Mouse (Mus musculus) liver, embryonic 15.5 days (tissue): ENCODE results near the gene Gpr174. TPM values are rescaled to one million over a fixed set of nuclear protein-coding genes. Genes with fewer than 3 reads are reported as not detected.
"Not testable (repeated sequence)": the region's sequence is repeated elsewhere in the genome, so short reads cannot be mapped to it uniquely, and the experiment has no call there.

Experiments
- ATAC-seq: fragments of 200-750 bp; cut with Nextera tagmentation; 2 replicates; pipeline ENCODE4 v1.8.0; 2017; ENCODE audit warnings: moderate number of reproducible peaks, mild to moderate bottlenecking, moderate library complexity; ENCODE audit not compliant: insufficient read depth
- H3K27ac ChIP-seq: fragments of 300-500 bp; sonication (generic); replicated peaks from 2 replicates; pipeline ENCODE4 v1.5.1; 2015; ENCODE audit warnings: mild to moderate bottlenecking, inconsistent platforms
- H3K27me3 ChIP-seq: fragments of 300-500 bp; sonication (generic); 2 replicates; pipeline ENCODE4 v1.6.1; 2015; ENCODE audit warnings: mild to moderate bottlenecking, inconsistent platforms
- H3K36me3 ChIP-seq: fragments of 300-500 bp; sonication (generic); replicated peaks from 2 replicates; pipeline ENCODE4 v1.6.1; 2015; ENCODE audit warnings: moderate library complexity, mild to moderate bottlenecking, inconsistent platforms
- H3K4me1 ChIP-seq: fragments of 300-500 bp; sonication (generic); replicated peaks from 2 replicates; pipeline ENCODE4 v1.6.1; 2015; ENCODE audit warnings: inconsistent platforms
- H3K4me2 ChIP-seq: fragments of 300-500 bp; sonication (generic); 2 replicates; pipeline ENCODE4 v1.6.1; 2015; ENCODE audit warnings: moderate library complexity, mild to moderate bottlenecking, inconsistent platforms
- H3K4me3 ChIP-seq: fragments of 300-500 bp; sonication (generic); replicated peaks from 2 replicates; pipeline ENCODE4 v1.5.1; 2015; ENCODE audit warnings: mild to moderate bottlenecking, inconsistent platforms
- H3K9ac ChIP-seq: fragments of 300-500 bp; sonication (generic); 2 replicates; pipeline ENCODE4 v1.6.1; 2015; ENCODE audit warnings: moderate library complexity, mild to moderate bottlenecking, inconsistent platforms
- H3K9me3 ChIP-seq: fragments of 300-500 bp; sonication (generic); replicated peaks from 2 replicates; pipeline ENCODE4 v1.6.1; 2016; ENCODE audit warnings: inconsistent platforms
- WGBS: fragments of 180-500 bp; shearing (Covaris S2); methylation state at CpG from one replicate; pipeline ENCODE4 v1.1.7; 2015; ENCODE audit warnings: mixed read lengths; ENCODE audit not compliant: insufficient replicate concordance; 5-methylcytosine and 5-hydroxymethylcytosine counted together
- polyA plus RNA-seq: library from polyadenylated mRNA; unstranded; fragments of >200 nt; fragmentation: Nextera tagmentation; extraction: Ambion mirVana; gene quantifications from 2 replicates; pipeline ENCODE4 v1.2.1, GENCODE M21; 2015

Gene Gpr174
- polyA plus RNA-seq, result 0.12 and 0.15 TPM in 2 replicates

- Histone ChIP-seq H3K4me3 (no peak within 1 kb of the TSS), H3K36me3 (no peaks in the 10 kb centered on the region), H3K9me3 (no peaks in the 10 kb centered on the region), H3K4me2 (no peak within 1 kb of the TSS), H3K4me1 (no peaks in the 10 kb centered on the region), H3K27ac (no peak within 1 kb of the TSS), H3K9ac (no peak within 1 kb of the TSS), H3K27me3 (no peaks in the 10 kb centered on the region)
- WGBS, result 18% methylated on average over 2 of the region's 2 CpGs
- no peak for ATAC-seq
These were observed at the start of gene Gpr174 for GRCm38 (mm10) chrX:107255486-107256227. Gene Gpr174, plus strand, starts transcription at chrX:107255878.

- Histone ChIP-seq H3K27ac (no peak overlapping the region), H3K27me3 (no peaks in the 10 kb centered on the region), H3K4me2 (no peak overlapping the region), H3K4me3 (no peak overlapping the region), H3K9me3 (no peaks in the 10 kb centered on the region), H3K4me1 (no peaks in the 10 kb centered on the region), H3K36me3 (no peaks in the 10 kb centered on the region), H3K9ac (no peak overlapping the region)
- no peak for ATAC-seq
- WGBS, result 71% methylated on average over 2 of the region's 2 CpGs
These were observed 38.0 kb upstream of the Gpr174 start for GRCm38 (mm10) chrX:107217577-107218090.

DNA sequence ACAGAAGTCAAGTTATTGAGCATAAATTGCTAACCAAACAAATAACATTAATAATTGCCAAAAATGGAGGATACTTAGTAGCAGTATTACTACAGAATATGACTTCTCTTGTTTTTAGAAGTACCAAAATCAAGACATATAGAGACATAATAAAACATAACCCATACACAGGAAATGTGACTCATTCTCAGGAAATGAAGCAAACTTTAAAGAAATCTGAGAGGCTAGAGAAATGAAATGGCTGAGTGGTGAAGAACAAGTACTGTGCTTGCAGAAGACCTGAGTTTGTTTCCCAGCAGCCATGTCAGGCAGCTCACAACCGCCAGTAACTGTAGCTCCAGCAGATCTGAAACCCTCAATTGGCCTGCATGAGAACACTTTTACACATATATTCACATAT, 30.8 kb upstream of the Gpr174 start:
- H3K4me2 ChIP-seq, result no peak overlapping the region
- no peaks in the 10 kb centered on the region for H3K36me3 ChIP-seq
- 58% methylated on average over 1 of the region's 1 CpGs for WGBS
- ATAC-seq, result no peak
- no peak overlapping the region for H3K4me3 ChIP-seq
- H3K4me1 ChIP-seq, result no peaks in the 10 kb centered on the region
- H3K9ac ChIP-seq, result no peak overlapping the region
- H3K27ac ChIP-seq, result no peak overlapping the region
- H3K27me3 ChIP-seq, result no peaks in the 10 kb centered on the region
- H3K9me3 ChIP-seq, result no peaks in the 10 kb centered on the region

DNA sequence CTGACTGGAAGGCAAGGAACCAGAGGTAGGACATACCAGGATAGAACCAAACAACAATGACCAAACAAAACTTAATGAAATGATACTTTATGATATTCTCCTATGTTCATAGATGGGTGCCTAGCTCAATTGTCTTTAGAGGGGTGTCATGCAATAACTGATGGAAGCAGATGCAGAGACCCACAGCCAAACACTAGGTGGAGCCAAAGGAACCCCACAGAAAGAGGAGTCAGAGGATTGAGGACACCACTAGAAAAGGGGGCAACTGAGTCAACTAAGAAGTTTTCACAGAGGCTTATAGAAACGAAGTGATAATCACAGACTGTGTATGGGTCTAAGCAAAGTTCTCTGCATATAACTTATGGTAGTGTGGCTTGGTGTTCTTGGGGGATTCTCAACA, 24.5 kb upstream of the Gpr174 start:
- WGBS, result 24% methylated on average over 1 of the region's 1 CpGs
- no peak overlapping the region for H3K4me2 ChIP-seq
- no peak overlapping the region for H3K9ac ChIP-seq
- H3K4me3 ChIP-seq, result no peak overlapping the region
- no peaks in the 10 kb centered on the region for H3K4me1 ChIP-seq
- no peak for ATAC-seq
- H3K27me3 ChIP-seq, result no peaks in the 10 kb centered on the region
- H3K9me3 ChIP-seq, result no peaks in the 10 kb centered on the region
- no peak overlapping the region for H3K27ac ChIP-seq
- H3K36me3 ChIP-seq, result no peaks in the 10 kb centered on the region

- H3K27ac ChIP-seq, result no peak overlapping the region
- no peak overlapping the region for H3K9ac ChIP-seq
- no peak for ATAC-seq
- H3K9me3 ChIP-seq, result no peaks in the 10 kb centered on the region
- H3K36me3 ChIP-seq, result no peaks in the 10 kb centered on the region
- H3K27me3 ChIP-seq, result no peaks in the 10 kb centered on the region
- no peaks in the 10 kb centered on the region for H3K4me1 ChIP-seq
- no peak overlapping the region for H3K4me2 ChIP-seq
- H3K4me3 ChIP-seq, result no peak overlapping the region
These were observed 21.0 kb upstream of the Gpr174 start for GRCm38 (mm10) chrX:107234655-107235054.

GRCm38 (mm10) chrX:107236461-107236860, 19.2 kb upstream of the Gpr174 start:
- Histone ChIP-seq H3K27me3 (no peaks in the 10 kb centered on the region), H3K36me3 (no peaks in the 10 kb centered on the region), H3K4me3 (no peak overlapping the region), H3K9me3 (no peaks in the 10 kb centered on the region), H3K4me1 (no peaks in the 10 kb centered on the region), H3K27ac (no peak overlapping the region), H3K9ac (no peak overlapping the region), H3K4me2 (no peak overlapping the region)
- WGBS, result 31% methylated on average over 1 of the region's 1 CpGs
- ATAC-seq, result no peak

- ATAC-seq, result no peak
- WGBS, result 21% methylated on average over 2 of the region's 2 CpGs
- Histone ChIP-seq H3K4me1 (no peaks in the 10 kb centered on the region), H3K4me2 (no peak overlapping the region), H3K9me3 (no peaks in the 10 kb centered on the region), H3K36me3 (no peaks in the 10 kb centered on the region), H3K9ac (no peak overlapping the region), H3K27ac (no peak overlapping the region), H3K27me3 (no peaks in the 10 kb centered on the region), H3K4me3 (no peak overlapping the region)
These were observed 5.3 kb upstream of the Gpr174 start for GRCm38 (mm10) chrX:107250390-107250789.

DNA sequence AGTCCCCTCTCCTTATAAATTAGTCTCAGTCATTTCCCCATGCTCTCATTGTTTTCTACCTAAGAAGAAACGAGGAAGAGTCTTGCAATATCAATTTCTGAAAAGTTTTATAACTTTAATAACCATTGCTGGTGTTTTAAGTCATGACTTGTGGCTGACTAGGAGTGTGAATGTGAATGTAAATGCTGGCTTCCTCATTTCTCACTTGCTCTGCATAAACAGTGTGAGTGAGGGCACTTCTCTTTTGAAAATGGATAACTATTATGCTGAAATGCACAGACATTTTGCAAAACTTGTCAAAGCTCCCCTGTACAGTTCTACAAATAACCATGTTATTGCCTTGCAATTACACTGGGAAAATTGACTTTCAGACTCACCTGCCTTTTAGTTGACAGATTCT, 8.9 kb downstream of the Gpr174 start:
- ATAC-seq, result no peak
- WGBS, result 13% methylated on average over 1 of the region's 1 CpGs
- Histone ChIP-seq H3K36me3 (no peaks in the 10 kb centered on the region), H3K27me3 (no peaks in the 10 kb centered on the region; the same call in 1 of the 2 replicates), H3K9me3 (no peaks in the 10 kb centered on the region), H3K4me1 (no peaks in the 10 kb centered on the region), H3K9ac (no peak overlapping the region), H3K27ac (no peak overlapping the region), H3K4me2 (no peak overlapping the region), H3K4me3 (no peak overlapping the region)

- Histone ChIP-seq H3K4me1 (no peaks in the 10 kb centered on the region), H3K9me3 (no peaks in the 10 kb centered on the region), H3K36me3 (no peaks in the 10 kb centered on the region), H3K4me2 (no peak overlapping the region), H3K9ac (no peak overlapping the region), H3K4me3 (no peak overlapping the region), H3K27me3 (no peaks in the 10 kb centered on the region), H3K27ac (no peak overlapping the region)
- 19% methylated on average over 2 of the region's 2 CpGs for WGBS
- ATAC-seq, result no peak
These were observed 21.9 kb downstream of the Gpr174 start for GRCm38 (mm10) chrX:107277606-107278005.

DNA sequence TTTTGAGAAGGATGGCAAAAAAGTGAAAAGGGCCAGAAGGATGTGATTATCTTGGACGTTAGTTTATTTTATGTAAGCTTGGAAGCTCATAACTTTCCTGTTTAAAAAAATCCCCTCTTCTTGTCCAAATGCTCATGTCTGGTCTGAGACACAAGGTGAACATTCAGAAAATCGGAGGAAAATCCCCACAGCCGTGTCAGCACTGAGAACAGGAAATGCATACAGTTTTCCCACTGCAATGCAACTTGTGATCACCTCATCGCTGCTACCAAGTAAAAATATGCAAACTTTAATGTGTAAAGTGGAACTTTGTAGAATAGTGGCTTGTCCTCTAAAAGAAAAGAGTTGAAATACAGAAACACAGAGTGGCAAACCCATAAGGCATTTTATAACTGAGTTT, 28.5 kb downstream of the Gpr174 start:
- no peaks in the 10 kb centered on the region for H3K36me3 ChIP-seq

GRCm38 (mm10) chrX:107297861-107298260, 42.2 kb downstream of the Gpr174 start:
- not testable (repeated sequence) for H3K27me3 ChIP-seq, H3K4me2 ChIP-seq, H3K27ac ChIP-seq, H3K9ac ChIP-seq, H3K36me3 ChIP-seq, ATAC-seq, H3K4me1 ChIP-seq, H3K9me3 ChIP-seq, H3K4me3 ChIP-seq
- 63% methylated on average over 6 of the region's 6 CpGs for WGBS

More for the DNA sequence above, 28.5 kb downstream of the Gpr174 start:
- Histone ChIP-seq H3K9me3 (no peaks in the 10 kb centered on the region), H3K27ac (no peak overlapping the region), H3K4me1 (no peaks in the 10 kb centered on the region), H3K4me3 (no peak overlapping the region), H3K9ac (no peak overlapping the region), H3K27me3 (no peaks in the 10 kb centered on the region), H3K4me2 (no peak overlapping the region)
- no peak for ATAC-seq
- WGBS, result 50% methylated on average over 4 of the region's 4 CpGs

- Histone ChIP-seq H3K36me3 (no peaks in the 10 kb centered on the region), H3K27me3 (no peaks in the 10 kb centered on the region), H3K4me2 (no peak overlapping the region), H3K9ac (no peak overlapping the region), H3K9me3 (no peaks in the 10 kb centered on the region), H3K27ac (no peak overlapping the region), H3K4me1 (no peaks in the 10 kb centered on the region), H3K4me3 (no peak overlapping the region)
- ATAC-seq, result no peak
These were observed 43.1 kb downstream of the Gpr174 start for GRCm38 (mm10) chrX:107298761-107299160.
